Mouse (Mus musculus): ENCODE measurements at regions not wholly inside any gene's neighbourhood (a gene's known extent, or its start where the extent isn't known, plus 50 kb on each side); places are given as distances from the start of the nearest gene placed in this dataset.

- peak; percentile 85 for ATAC-seq
These were observed 72.9 kb upstream of the Gmds start for GRCm38 (mm10) chr13:32411287-32411935.

GRCm38 (mm10) chr13:32410065-32410464 is 71.5 kb upstream of the Gmds start:
- H3K4me3 ChIP-seq (ENCODE audit: low read depth, low read length) = no peak overlapping the region
- H3K4me1 ChIP-seq (ENCODE audit: control insufficient read depth, insufficient read depth, low read length) = no peaks in the 10 kb centered on the region
- H3K4me2 ChIP-seq (ENCODE audit: low read length) = no peak overlapping the region
- H3K36me3 ChIP-seq (ENCODE audit: control insufficient read depth, insufficient read depth, low read length) = no peaks in the 10 kb centered on the region
- H3K27me3 ChIP-seq (ENCODE audit: control insufficient read depth, insufficient read depth, low read depth, low read length) = no peaks in the 10 kb centered on the region
- H3K27ac ChIP-seq (ENCODE audit: low read length) = no peak overlapping the region
- no peak overlapping the region for H3K9ac ChIP-seq (ENCODE audit: low read depth, low read length)
- no peaks in the 10 kb centered on the region for H3K9me3 ChIP-seq (replicated peaks; ENCODE audit: control insufficient read depth, low read length, poor library complexity, severe bottlenecking)
- WGBS = 85% methylated on average over 6 of the region's 6 CpGs
- ATAC-seq = no peak

More at GRCm38 (mm10) chr13:32411287-32411935, 72.9 kb upstream of the Gmds start:
- Histone ChIP-seq H3K9me3 (replicated peaks; ENCODE audit: control insufficient read depth, low read length, poor library complexity, severe bottlenecking) (no peaks in the 10 kb centered on the region), H3K36me3 (ENCODE audit: control insufficient read depth, insufficient read depth, low read length) (no peaks in the 10 kb centered on the region), H3K4me3 (ENCODE audit: low read depth, low read length) (no peak overlapping the region), H3K4me2 (ENCODE audit: low read length) (no peak overlapping the region), H3K4me1 (ENCODE audit: control insufficient read depth, insufficient read depth, low read length) (no peaks in the 10 kb centered on the region), H3K27ac (ENCODE audit: low read length) (no peak overlapping the region), H3K27me3 (ENCODE audit: control insufficient read depth, insufficient read depth, low read depth, low read length) (no peaks in the 10 kb centered on the region), H3K9ac (ENCODE audit: low read depth, low read length) (no peak overlapping the region)
- 53% methylated on average over 13 of the region's 14 CpGs for WGBS

GRCm38 (mm10) chr13:32398616-32399015 is 60.1 kb upstream of the Gmds start:
- Histone ChIP-seq H3K9me3 (replicated peaks; ENCODE audit: control insufficient read depth, low read length, poor library complexity, severe bottlenecking) (no peaks in the 10 kb centered on the region), H3K27ac (ENCODE audit: low read length) (no peak overlapping the region), H3K36me3 (ENCODE audit: control insufficient read depth, insufficient read depth, low read length) (no peaks in the 10 kb centered on the region), H3K27me3 (ENCODE audit: control insufficient read depth, insufficient read depth, low read depth, low read length) (no peaks in the 10 kb centered on the region), H3K4me3 (ENCODE audit: low read depth, low read length) (no peak overlapping the region), H3K9ac (ENCODE audit: low read depth, low read length) (no peak overlapping the region), H3K4me1 (ENCODE audit: control insufficient read depth, insufficient read depth, low read length) (no peaks in the 10 kb centered on the region), H3K4me2 (ENCODE audit: low read length) (no peak overlapping the region)
- ATAC-seq = no peak
- 86% methylated on average over 1 of the region's 1 CpGs for WGBS
